In genomic region chr5:111542077-111542476, GRCm38 (mm10) we compare ENCODE assay signal across 22 mouse cellular contexts.
DNase-seq lines count a peak whose midpoint lies in the region; ATAC-seq and TF ChIP-seq lines count a peak whose summit lies in the region.
"Had no signal": no experiment of that assay in that cellular context is flagged by ENCODE, and none has a peak within 500 bp of the region (broad histone marks: within the 10 kb centered on the region; RNA-seq: fewer than 3 reads in every experiment).

No protein-coding gene starts in this region.

- H3K9ac ChIP-seq in liver, embryonic 12.5 days: no peak overlapping the region
- no peak overlapping the region for H3K9ac ChIP-seq in liver, embryonic 11.5 days (ENCODE audit: low read depth, low read length)
- no peak overlapping the region for H3K9ac ChIP-seq in liver, embryonic 16.5 days (ENCODE audit: low read depth, low read length)
- no peak overlapping the region for H3K9ac ChIP-seq in hindbrain, postnatal 0 days (replicated peaks; ENCODE audit: low read length)
- H3K9ac ChIP-seq: heart, embryonic 13.5 days; hindbrain, embryonic 12.5 days; limb, embryonic 15.5 days; midbrain, embryonic 12.5 days had no signal

- no peaks in the 10 kb centered on the region for H3K9me3 ChIP-seq in liver, embryonic 12.5 days (replicated peaks)
- H3K9me3 ChIP-seq in liver, embryonic 11.5 days (ENCODE audit: control insufficient read depth, low read length): no peaks in the 10 kb centered on the region
- no peaks in the 10 kb centered on the region for H3K9me3 ChIP-seq in liver, embryonic 16.5 days (replicated peaks; ENCODE audit: control insufficient read depth, low read length)
- no peaks in the 10 kb centered on the region for H3K9me3 ChIP-seq in hindbrain, postnatal 0 days (ENCODE audit: low read length)
- H3K9me3 ChIP-seq: embryonic facial prominence, embryonic 10.5 days; heart, embryonic 13.5 days; hindbrain, embryonic 12.5 days; limb, embryonic 15.5 days; midbrain, embryonic 12.5 days had no signal

- peaks cover 11% of the 10 kb centered on the region for H3K4me1 ChIP-seq in liver, embryonic 12.5 days
- H3K4me1 ChIP-seq in liver, embryonic 11.5 days (replicated peaks; ENCODE audit: control insufficient read depth, insufficient read depth, low read length): no peaks in the 10 kb centered on the region
- H3K4me1 ChIP-seq in liver, embryonic 16.5 days (ENCODE audit: control insufficient read depth, low read depth, low read length): peaks cover 4% of the 10 kb centered on the region; the same call in 1 of the 2 replicates
- no peaks in the 10 kb centered on the region for H3K4me1 ChIP-seq in hindbrain, postnatal 0 days (ENCODE audit: insufficient read depth, low read length)

- DNase-seq in liver, embryonic 11.5 days (ENCODE audit: low spot score): no peak
- peak; percentile 77 for DNase-seq in R1 (ENCODE audit: low read depth, low spot score)
- DNase-seq in cerebellum, adult 9-11 months: no peak
- no peak for DNase-seq in hindbrain, postnatal 0 days (ENCODE audit: low spot score)
- DNase-seq in spleen, postnatal 14 days (ENCODE audit: low spot score in 2 of 2): no peak
- DNase-seq: adrenal gland, postnatal 36 days; cerebellum, adult 9-10 months; gastrocnemius, postnatal 14 days; heart, adult 18-20 months; kidney, adult 8-10 months; kidney, postnatal 25 days; left cerebral cortex, postnatal 4 days had no signal

- H3K27ac ChIP-seq in liver, embryonic 12.5 days: no peak overlapping the region
- H3K27ac ChIP-seq in liver, embryonic 11.5 days (ENCODE audit: low read depth, low read length): no peak overlapping the region
- no peak overlapping the region for H3K27ac ChIP-seq in liver, embryonic 16.5 days (ENCODE audit: low read length)
- no peak overlapping the region for H3K27ac ChIP-seq in hindbrain, postnatal 0 days
- H3K27ac ChIP-seq: embryonic facial prominence, embryonic 10.5 days; heart, embryonic 13.5 days; hindbrain, embryonic 12.5 days; layer of hippocampus, adult 2 months; limb, embryonic 15.5 days; midbrain, embryonic 12.5 days had no signal

- TF ChIP-seq CTCF in hindbrain, postnatal 0 days (IDR thresholded peaks at IDR 0.05; ENCODE audit: low read depth): no peak

- H3K4me3 ChIP-seq in liver, embryonic 12.5 days: no peak overlapping the region
- no peak overlapping the region for H3K4me3 ChIP-seq in liver, embryonic 11.5 days (ENCODE audit: low read depth, low read length)
- H3K4me3 ChIP-seq in liver, embryonic 16.5 days (ENCODE audit: low read depth, low read length): no peak overlapping the region
- no peak overlapping the region for H3K4me3 ChIP-seq in hindbrain, postnatal 0 days (ENCODE audit: low read length)
- H3K4me3 ChIP-seq: embryonic facial prominence, embryonic 10.5 days; heart, embryonic 13.5 days; hindbrain, embryonic 12.5 days; layer of hippocampus, adult 2 months; limb, embryonic 15.5 days; midbrain, embryonic 12.5 days had no signal

- H3K4me2 ChIP-seq in liver, embryonic 12.5 days: no peak overlapping the region
- no peak overlapping the region for H3K4me2 ChIP-seq in liver, embryonic 11.5 days
- no peak overlapping the region for H3K4me2 ChIP-seq in liver, embryonic 16.5 days (ENCODE audit: low read depth, low read length)
- H3K4me2 ChIP-seq in hindbrain, postnatal 0 days (ENCODE audit: low read depth, low read length): no peak overlapping the region
- H3K4me2 ChIP-seq: heart, embryonic 13.5 days; hindbrain, embryonic 12.5 days; limb, embryonic 15.5 days; midbrain, embryonic 12.5 days had no signal

- H3K27me3 ChIP-seq in liver, embryonic 12.5 days (replicated peaks): peaks cover 7% of the 10 kb centered on the region; the same call in 1 of the 2 replicates
- H3K27me3 ChIP-seq in liver, embryonic 11.5 days (replicated peaks; ENCODE audit: control insufficient read depth, insufficient read depth, low read length): 0 out of 2 replicates have a peak, but pooled peaks cover 3% of the 10 kb centered on the region
- no peaks in the 10 kb centered on the region for H3K27me3 ChIP-seq in liver, embryonic 16.5 days (ENCODE audit: control insufficient read depth, insufficient read depth, low read depth, low read length)
- no peaks in the 10 kb centered on the region for H3K27me3 ChIP-seq in hindbrain, postnatal 0 days (ENCODE audit: insufficient read depth, low read length)
- H3K27me3 ChIP-seq: hindbrain, embryonic 12.5 days; limb, embryonic 15.5 days; midbrain, embryonic 12.5 days had no signal

- 59% methylated on average over 3 of the region's 3 CpGs for WGBS in liver, embryonic 12.5 days (ENCODE audit: insufficient replicate concordance)
- 55% methylated on average over 3 of the region's 3 CpGs for WGBS in liver, embryonic 11.5 days
- WGBS in liver, embryonic 16.5 days (ENCODE audit: insufficient replicate concordance): 64% methylated on average over 3 of the region's 3 CpGs
- WGBS in hindbrain, postnatal 0 days: 87% methylated on average over 3 of the region's 3 CpGs

- peak; percentile 47 for ATAC-seq in liver, embryonic 12.5 days
- no peak for ATAC-seq in liver, embryonic 11.5 days (replicated peaks; ENCODE audit: low FRiP score)
- ATAC-seq in liver, embryonic 16.5 days (ENCODE audit: low read depth): peak; percentile 35; the same call in 1 of the 2 replicates
- ATAC-seq in hindbrain, postnatal 0 days: no peak
- ATAC-seq: forebrain, embryonic 16.5 days; inflammation-experienced regulatory T-cells, adult 6 months had no signal

- no peaks in the 10 kb centered on the region for H3K36me3 ChIP-seq in liver, embryonic 12.5 days
- H3K36me3 ChIP-seq in liver, embryonic 11.5 days (ENCODE audit: control insufficient read depth, insufficient read depth, low read length): no peaks in the 10 kb centered on the region
- H3K36me3 ChIP-seq in liver, embryonic 16.5 days (ENCODE audit: control insufficient read depth, insufficient read depth): no peaks in the 10 kb centered on the region
- no peaks in the 10 kb centered on the region for H3K36me3 ChIP-seq in hindbrain, postnatal 0 days (ENCODE audit: insufficient read depth, low read length)
- H3K36me3 ChIP-seq: embryonic facial prominence, embryonic 10.5 days; heart, embryonic 13.5 days; hindbrain, embryonic 12.5 days; limb, embryonic 15.5 days; midbrain, embryonic 12.5 days had no signal

Comparison
In these comparisons a context has a peak if more than half of its experiments do, and no peak if none do; other contexts are left out.
1. ATAC-seq: peak in liver, embryonic 12.5 days (single experiment) and liver, embryonic 16.5 days (single experiment); none in liver, embryonic 11.5 days (single experiment) and hindbrain, postnatal 0 days (single experiment).